Mouse (Mus musculus) right cerebral cortex, adult 18-20 months (tissue): ENCODE data around the gene Ctnna2.
A peak's percentile ranks its signal among the peaks of the same experiment; 100 is the strongest.

Source experiments
- DNase-seq: peaks from one replicate; pipeline ENCODE4 v3.0.0; 2022; ENCODE audit warnings: mixed read lengths

Gene Ctnna2

GRCm38 (mm10) chr6:77109095-77109945 is 870.2 kb downstream of the Ctnna2 start:
- peak; percentile 26 for DNase-seq

DNA sequence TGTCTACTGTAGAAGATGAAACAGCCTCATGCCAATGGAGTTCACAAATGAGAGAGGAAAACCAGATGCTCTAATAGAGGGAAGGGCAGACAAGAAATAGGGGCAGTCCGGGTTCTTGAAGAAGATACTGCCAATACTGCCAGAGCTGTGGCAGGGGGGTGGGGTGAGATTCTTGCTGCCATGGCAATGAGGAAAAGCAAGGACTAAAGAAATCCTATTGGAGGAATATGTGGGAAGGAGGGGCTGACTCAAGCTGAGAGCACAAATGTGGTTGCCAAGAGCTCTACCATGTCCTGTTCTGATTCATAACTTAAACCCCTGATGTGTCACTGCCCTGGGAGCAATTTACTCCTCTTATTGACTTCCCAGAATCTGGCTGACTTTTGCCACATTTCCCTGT is 878.5 kb downstream of the Ctnna2 start:
- peak; percentile 9 for DNase-seq

DNA sequence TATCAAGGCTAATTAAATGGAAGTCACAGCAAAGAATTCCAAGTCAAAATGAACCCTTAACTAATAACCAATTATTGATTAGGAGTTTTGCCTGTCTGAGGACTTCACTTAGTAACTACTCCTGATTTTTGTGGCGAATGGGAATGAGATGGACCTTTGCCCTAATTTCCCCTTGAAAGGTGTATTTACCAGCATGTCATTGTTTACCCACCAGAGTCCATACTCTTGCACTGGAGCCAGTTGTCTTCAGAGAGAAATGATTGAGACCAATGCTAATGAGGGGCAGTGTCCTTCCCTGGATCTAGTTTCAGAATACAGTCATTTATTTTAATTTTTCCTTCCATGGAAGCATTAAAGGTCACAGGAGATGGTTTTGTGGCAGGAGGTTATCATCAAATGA is 881.0 kb downstream of the Ctnna2 start:
- no peak for DNase-seq

DNA sequence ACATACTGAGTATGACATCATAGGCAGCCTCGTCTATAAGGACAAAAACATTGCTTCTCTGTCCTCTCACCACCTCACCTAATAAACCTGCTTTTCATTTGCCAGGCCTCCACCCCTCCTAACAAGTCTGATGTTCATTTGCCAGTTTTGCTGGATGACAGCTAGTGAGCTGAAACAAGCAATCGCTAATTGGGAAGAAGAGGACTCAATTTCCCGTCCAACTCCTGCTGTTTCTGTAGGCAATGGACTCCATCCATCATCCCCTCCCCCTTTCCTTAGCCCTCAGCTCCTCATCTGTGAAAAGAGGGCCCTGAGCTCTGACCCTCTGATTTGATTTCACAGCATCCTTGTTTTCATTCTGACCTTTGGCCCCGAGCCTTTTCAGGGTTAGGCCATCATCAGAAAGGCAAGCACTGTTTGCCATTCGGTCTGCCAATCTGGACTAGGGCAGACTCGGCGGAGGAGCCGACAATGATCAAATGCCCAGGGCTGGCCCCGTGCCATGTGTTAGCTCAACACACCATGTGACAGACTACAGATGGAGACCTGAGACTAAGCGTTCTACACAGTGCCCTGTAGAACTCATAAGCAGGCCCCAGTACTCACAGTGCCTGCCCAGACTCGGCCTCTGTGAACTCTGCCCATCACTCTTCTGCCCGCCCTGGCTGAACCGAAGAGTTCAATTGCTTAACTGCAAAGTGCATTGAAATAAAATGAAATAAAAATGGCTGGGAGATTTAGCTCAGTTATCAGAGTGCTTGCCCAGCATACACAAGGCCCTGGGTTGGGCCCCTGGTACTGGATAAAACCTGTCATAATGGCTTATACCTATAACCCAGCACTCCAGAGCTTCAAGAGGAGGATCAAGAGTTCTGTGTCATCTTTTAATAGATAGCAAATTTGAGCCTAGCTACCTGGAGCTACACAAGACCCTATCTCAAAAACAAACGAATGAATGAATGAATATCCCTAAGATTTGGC is 903.8 kb downstream of the Ctnna2 start:
- DNase-seq = peak; percentile 78

- DNase-seq = no peak
Observed at GRCm38 (mm10) chr6:77069595-77069994, 909.9 kb downstream of the Ctnna2 start.

GRCm38 (mm10) chr6:77050690-77051089 is 928.8 kb downstream of the Ctnna2 start:
- DNase-seq = no peak

DNA sequence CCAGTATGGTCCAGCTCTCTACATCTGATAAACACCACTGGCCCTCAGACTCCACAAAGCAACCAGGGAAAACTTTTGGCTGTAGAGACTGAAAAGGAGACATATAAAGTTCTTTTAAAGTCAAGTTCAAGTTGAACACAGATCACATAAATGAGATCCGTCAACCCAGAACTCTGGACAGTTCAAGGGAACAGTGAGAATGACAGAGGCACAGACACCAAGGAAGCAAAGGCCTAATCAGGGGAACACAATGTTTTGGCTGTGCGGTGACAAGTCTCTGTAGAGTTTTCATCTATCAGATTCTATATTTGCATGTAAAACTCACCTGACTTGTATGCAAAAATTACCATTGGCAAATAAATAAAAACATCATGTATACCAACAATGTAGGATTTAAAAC is 929.3 kb downstream of the Ctnna2 start:
- no peak for DNase-seq

GRCm38 (mm10) chr6:77047568-77047967 is 931.9 kb downstream of the Ctnna2 start:
- DNase-seq = no peak

DNA sequence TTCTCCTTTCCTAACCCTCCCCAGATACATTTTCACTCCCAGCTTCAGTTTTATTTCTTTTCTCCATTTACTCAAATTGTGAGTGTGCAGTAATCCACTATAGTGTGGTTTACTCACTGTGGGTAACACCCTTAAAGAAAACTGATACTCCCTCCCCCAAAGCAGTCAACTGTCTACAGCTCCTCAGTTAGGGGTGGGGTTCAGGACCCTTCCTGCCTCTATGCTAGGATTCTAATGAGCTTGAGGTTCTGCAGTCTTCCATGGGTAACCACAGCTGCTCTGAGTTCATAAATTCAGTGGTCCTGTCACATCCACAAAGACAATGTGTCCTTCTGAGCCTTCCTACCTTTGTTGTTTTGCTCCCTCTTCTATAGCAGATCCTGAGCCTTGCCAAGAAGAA is 954.4 kb downstream of the Ctnna2 start:
- DNase-seq = no peak

- DNase-seq = no peak
Observed at GRCm38 (mm10) chr6:77013194-77013593, 966.3 kb downstream of the Ctnna2 start.

DNA sequence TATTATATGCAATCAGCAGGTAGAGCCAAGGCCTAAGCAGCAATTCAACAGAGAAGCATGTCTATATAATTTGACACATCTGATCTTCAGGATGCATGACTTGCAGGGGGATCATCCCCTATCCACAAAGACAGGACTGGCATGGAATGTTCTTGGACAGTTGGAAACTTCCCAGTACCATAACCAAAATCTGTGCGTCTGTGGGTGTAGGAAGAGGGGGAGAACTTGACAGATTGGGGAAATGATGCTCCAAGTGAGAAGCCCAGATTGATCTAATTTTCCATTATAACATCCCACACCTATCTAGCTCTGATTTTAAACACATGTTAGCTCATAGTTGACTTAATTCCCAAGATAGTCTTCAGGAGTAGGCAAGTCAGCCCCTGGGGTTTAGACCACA is 968.5 kb downstream of the Ctnna2 start:
- no peak for DNase-seq

DNA sequence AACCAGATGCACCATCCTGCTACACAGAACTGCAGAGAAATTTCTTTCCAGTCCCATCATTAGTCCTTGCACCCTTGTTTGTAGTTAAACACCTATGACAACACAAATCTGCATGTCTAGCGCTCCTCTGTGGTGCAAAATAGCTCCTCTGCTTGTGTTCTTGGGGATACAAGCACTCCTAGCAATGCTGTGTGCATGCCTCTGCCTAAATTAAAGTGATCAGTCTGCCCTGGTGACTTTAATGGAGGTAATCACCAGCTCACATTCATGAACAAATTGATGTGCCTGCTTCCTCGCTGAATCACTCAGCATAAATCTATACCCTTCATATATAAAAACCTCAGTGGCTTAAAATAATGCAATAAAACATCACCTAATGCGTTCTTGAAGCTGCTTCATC is 987.4 kb downstream of the Ctnna2 start:
- no peak for DNase-seq

GRCm38 (mm10) chr6:76984773-76985172 is 994.7 kb downstream of the Ctnna2 start:
- DNase-seq = peak; percentile 45

DNA sequence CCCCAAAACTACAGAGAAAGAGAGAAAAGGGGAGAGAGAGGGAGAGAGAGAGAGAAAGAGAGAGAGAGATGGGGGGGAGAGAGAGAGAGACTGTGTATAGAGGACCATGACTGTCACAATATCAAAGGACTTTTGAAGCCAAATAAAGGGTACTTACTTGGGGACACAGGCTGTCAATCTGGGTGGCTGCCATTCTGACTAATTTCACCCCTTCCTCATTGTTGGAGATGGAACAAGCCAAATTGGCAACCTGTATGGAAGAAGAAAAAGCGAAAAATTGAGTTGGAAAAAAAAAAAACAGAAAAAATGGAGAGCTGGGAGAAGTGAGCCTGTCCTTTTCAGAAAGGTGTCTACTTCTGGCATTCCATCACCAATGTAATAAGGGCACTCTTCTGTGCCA is 997.8 kb downstream of the Ctnna2 start:
- DNase-seq = no peak

DNA sequence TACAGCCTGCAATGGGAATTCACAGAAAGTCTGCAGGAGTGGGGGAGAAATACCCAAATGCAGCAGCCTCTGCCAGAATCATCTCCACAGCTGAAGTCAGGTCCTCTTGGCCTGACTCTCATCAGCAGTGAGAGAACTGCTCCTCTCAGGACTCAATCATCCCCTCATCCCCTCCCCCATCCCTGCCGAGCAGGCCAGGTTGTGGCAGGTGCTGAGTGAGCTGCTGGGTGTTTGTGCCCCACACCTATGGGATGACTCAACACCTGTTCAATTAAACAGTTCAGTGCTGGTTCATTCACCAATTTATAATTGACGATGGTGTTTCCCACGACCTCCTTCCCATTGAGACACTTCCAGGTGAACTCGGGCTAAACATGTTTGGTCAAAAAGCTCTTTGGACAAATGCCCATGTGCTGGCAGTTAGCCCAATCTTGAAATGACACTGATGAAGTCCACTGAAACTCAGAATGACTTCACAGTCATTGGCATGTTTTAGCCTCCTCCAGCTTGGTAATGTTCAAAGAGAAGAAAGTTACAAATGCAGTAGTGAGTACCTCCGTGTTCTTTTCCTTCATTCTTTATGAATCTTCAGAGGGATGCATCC is 1000.1 kb downstream of the Ctnna2 start:
- no peak for DNase-seq

DNA sequence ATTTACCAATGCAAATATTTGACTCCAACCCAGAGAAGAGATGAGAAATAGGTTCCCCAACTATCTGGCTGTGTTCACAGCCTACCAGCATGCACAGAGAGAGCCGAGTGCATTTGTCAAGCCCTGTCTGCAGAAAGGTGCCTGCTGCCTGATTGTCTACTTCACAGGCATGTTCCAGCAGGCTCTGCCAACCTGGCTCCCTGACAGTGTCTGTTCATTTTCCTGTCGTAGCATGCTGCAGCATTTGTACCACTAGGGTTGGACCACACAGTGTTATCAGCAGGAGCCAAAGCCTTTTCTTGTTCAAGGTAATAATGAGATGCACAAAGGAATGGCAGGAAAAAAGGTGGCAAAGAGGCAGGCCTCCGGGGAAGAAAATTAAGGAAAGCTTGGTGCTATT is 1001.7 kb downstream of the Ctnna2 start:
- DNase-seq = no peak

DNA sequence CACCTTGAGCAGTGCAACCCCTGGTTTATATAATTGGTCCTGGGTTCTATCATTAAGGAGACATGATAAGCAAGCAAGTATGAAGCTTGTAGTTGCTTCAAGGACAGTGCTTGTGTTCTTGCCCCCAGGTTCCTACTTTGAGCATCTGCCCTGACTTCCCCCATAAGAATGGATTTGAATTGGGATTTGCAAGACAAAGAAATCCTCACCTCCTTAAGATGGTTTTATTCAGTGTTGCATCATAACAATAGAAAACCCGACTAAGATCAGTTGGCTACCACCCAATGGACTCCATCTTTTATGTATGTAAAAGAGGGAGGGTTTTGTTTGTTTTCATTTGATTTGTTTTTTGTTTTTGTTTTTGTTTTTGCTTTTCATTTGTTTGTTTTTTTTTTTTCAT is 1005.2 kb downstream of the Ctnna2 start:
- no peak for DNase-seq

GRCm38 (mm10) chr6:76964998-76965432 is 1014.5 kb downstream of the Ctnna2 start:
- DNase-seq = peak; percentile 29

- DNase-seq = no peak
Observed at GRCm38 (mm10) chr6:76908086-76908485, 1071.4 kb downstream of the Ctnna2 start.

DNA sequence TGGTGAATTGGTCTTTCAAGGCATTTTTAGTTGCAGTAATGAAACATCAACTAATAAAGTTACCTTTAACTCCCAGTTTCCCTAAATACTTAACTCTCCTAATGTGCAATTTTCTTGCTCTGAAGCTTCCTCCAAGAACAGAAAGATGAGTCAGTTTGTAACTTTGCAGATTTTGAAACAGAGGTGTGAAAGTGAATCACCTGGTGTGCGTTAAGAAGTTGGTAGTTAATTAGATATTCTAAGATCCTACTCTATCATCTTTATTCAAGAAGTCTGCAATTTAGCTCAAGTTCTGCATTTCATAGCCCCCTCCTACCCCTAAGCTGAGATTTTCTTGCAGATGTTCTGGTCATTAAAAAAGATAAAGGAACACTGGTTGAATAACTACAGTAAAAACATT is 1082.3 kb downstream of the Ctnna2 start:
- DNase-seq = peak; percentile 10
